Mouse (Mus musculus) erythroblast, embryonic 14.5 days (primary cell): ENCODE measurements around the gene Crebl2. TPM values are rescaled to one million over a fixed set of nuclear protein-coding genes. Genes with fewer than 3 reads are reported as not detected.

Experiments
- H3K27me3 ChIP-seq: 2 replicates; pipeline ENCODE4 v1.6.1; 2012; ENCODE audit warnings: inconsistent platforms; ENCODE audit not compliant: control insufficient read depth
- H3K36me3 ChIP-seq: 2 replicates; pipeline ENCODE4 v1.6.1; 2012; ENCODE audit warnings: mild to moderate bottlenecking, inconsistent platforms; ENCODE audit not compliant: control insufficient read depth
- H3K4me1 ChIP-seq: 2 replicates; pipeline ENCODE4 v1.6.1; 2012; ENCODE audit warnings: inconsistent platforms; ENCODE audit not compliant: control insufficient read depth
- H3K4me3 ChIP-seq: replicated peaks from 2 replicates; pipeline ENCODE3; 2012; ENCODE audit warnings: moderate library complexity, mild to moderate bottlenecking, inconsistent platforms
- H3K9me3 ChIP-seq: 2 replicates; pipeline ENCODE4 v1.6.1; 2012; ENCODE audit warnings: low read length, inconsistent platforms, mixed read lengths; ENCODE audit not compliant: control insufficient read depth
- GATA1 ChIP-seq: IDR thresholded peaks from 2 replicates; pipeline ENCODE4 v1.6.1; 2012; ENCODE audit warnings: low read length, inconsistent platforms, mixed read lengths
- TAL1 ChIP-seq: IDR thresholded peaks from 3 replicates; pipeline ENCODE4 v1.6.1; 2012; ENCODE audit warnings: low read length, inconsistent platforms, mixed read lengths
- polyA plus RNA-seq: library from polyadenylated mRNA; stranded (reverse); fragments of >175 nt; gene quantifications from 2 replicates; pipeline ENCODE4 v1.2.3, GENCODE M21; 2012

The Crebl2 gene
- polyA plus RNA-seq, 1 experiment, result 0.24 TPM

DNA sequence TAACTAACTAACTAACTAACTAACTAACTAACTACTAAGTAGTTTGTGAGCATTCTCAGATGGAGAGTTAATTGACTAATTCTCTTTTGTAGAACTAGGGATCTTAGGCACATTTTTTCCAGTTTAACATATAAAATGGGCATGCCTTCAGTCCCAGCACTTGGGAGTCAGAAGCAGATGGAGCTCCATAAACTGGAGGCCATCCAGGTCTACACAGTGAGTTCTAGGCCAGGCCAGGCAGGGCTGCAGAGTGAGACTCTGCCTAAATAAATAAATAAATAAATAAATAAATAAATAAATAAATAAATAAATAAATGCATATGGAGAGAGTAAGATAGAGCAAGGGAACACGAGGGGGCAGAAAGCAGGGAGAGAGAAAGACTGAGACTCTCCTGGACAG lies 47.9 kb downstream of the Crebl2 start:
- TF ChIP-seq GATA1, result no peak
- TF ChIP-seq TAL1, result no peak
- H3K9me3 ChIP-seq, result no peaks in the 10 kb centered on the region; the same call in 1 of the 2 replicates
- H3K36me3 ChIP-seq, result no peaks in the 10 kb centered on the region; the same call in 1 of the 2 replicates
- H3K4me1 ChIP-seq, result peaks cover 15% of the 10 kb centered on the region
- H3K4me3 ChIP-seq, result no peak overlapping the region
- no peaks in the 10 kb centered on the region for H3K27me3 ChIP-seq

- TF ChIP-seq TAL1 (no peak), GATA1 (no peak)
- Histone ChIP-seq H3K4me1 (peaks cover 15% of the 10 kb centered on the region), H3K36me3 (no peaks in the 10 kb centered on the region; the same call in 1 of the 2 replicates), H3K9me3 (no peaks in the 10 kb centered on the region; the same call in 1 of the 2 replicates), H3K27me3 (no peaks in the 10 kb centered on the region), H3K4me3 (no peak overlapping the region)
These were observed 49.6 kb downstream of the Crebl2 start for GRCm38 (mm10) chr6:134879556-134879955.

GRCm38 (mm10) chr6:134880046-134880445 lies 50.1 kb downstream of the Crebl2 start:
- no peak overlapping the region for H3K4me3 ChIP-seq
- H3K27me3 ChIP-seq, result no peaks in the 10 kb centered on the region
- TF ChIP-seq GATA1 (no peak), TAL1 (no peak)
- H3K4me1 ChIP-seq, result peaks cover 15% of the 10 kb centered on the region
- no peaks in the 10 kb centered on the region; the same call in 1 of the 2 replicates for H3K36me3 ChIP-seq
- H3K9me3 ChIP-seq, result no peaks in the 10 kb centered on the region; the same call in 1 of the 2 replicates

- TF ChIP-seq TAL1 (no peak), GATA1 (no peak)
- no peaks in the 10 kb centered on the region; the same call in 1 of the 2 replicates for H3K9me3 ChIP-seq
- H3K27me3 ChIP-seq, result peaks cover 25% of the 10 kb centered on the region
- H3K4me1 ChIP-seq, result peaks cover 15% of the 10 kb centered on the region
- H3K36me3 ChIP-seq, result no peaks in the 10 kb centered on the region
- H3K4me3 ChIP-seq, result no peak overlapping the region
These were observed 53.7 kb downstream of the Crebl2 start for GRCm38 (mm10) chr6:134883661-134884060.

DNA sequence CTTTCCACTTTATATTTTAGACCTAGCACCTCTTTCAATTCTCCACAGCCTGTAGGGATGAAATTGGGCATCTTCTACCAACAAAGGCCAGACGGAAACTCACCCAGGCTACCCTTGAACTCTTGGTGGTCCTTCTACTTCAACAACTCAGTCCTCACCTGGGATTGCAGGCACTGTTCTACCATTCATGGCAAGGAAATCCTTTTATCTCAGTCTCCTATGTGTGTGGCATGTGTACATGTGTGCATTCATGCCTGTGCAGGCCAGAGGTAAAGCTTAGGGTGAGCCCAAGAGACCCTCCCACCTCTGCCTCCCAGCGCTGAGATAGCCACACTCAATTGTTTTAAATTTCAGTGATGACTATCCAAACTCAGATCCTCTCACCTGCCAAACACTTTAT lies 55.6 kb downstream of the Crebl2 start:
- H3K9me3 ChIP-seq, result no peaks in the 10 kb centered on the region; the same call in 1 of the 2 replicates
- H3K4me1 ChIP-seq, result no peaks in the 10 kb centered on the region; the same call in 1 of the 2 replicates
- H3K27me3 ChIP-seq, result peaks cover 32% of the 10 kb centered on the region
- H3K4me3 ChIP-seq, result no peak overlapping the region
- no peak for TF ChIP-seq TAL1
- TF ChIP-seq GATA1, result no peak
- H3K36me3 ChIP-seq, result no peaks in the 10 kb centered on the region

- Histone ChIP-seq H3K4me1 (no peaks in the 10 kb centered on the region; the same call in 1 of the 2 replicates), H3K9me3 (no peaks in the 10 kb centered on the region; the same call in 1 of the 2 replicates), H3K4me3 (no peak overlapping the region), H3K27me3 (peaks cover 34% of the 10 kb centered on the region), H3K36me3 (no peaks in the 10 kb centered on the region)
- TF ChIP-seq GATA1 (no peak), TAL1 (no peak)
These were observed 56.5 kb downstream of the Crebl2 start for GRCm38 (mm10) chr6:134886475-134886874.

GRCm38 (mm10) chr6:134887008-134887407 lies 57.1 kb downstream of the Crebl2 start:
- Histone ChIP-seq H3K4me3 (no peak overlapping the region), H3K4me1 (no peaks in the 10 kb centered on the region; the same call in 1 of the 2 replicates), H3K9me3 (no peaks in the 10 kb centered on the region; the same call in 1 of the 2 replicates), H3K36me3 (no peaks in the 10 kb centered on the region), H3K27me3 (peaks cover 34% of the 10 kb centered on the region)
- TF ChIP-seq GATA1, result no peak
- no peak for TF ChIP-seq TAL1

DNA sequence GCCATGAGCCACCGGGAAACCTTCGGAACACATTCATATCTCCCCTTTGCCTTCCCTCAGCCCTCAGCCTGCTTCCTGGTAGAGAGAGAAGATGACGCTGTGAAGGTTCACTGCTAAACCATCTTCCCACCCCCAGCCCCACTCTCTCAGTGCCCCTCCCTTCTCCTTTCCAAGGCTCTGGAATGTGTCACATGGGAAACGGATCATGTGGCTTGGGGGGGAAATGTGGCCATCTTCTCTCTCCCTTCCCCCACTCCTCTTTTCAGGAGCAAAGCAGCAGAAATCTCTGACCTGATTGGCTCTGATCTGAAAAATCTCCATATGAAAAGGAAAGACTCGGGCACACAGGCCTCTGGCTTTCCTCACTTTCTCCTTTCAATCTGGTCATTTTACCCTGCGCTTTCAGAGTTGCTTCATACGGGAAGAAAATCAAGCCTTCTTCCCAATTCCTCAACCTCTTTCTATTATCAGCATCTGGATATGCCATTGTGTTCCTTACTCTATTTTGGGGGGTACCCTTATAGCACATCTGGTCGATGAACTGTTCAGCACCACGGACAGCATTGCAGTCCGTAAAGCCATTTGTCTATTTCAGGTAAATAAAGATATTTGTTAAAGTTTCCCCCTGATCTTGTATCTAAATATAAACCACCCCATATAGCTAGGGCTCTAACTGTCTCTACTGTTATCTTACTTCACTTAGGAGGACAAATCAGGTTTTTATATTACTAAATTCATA lies 57.9 kb downstream of the Crebl2 start:
- Histone ChIP-seq H3K27me3 (peaks cover 34% of the 10 kb centered on the region), H3K4me3 (no peak overlapping the region), H3K4me1 (no peaks in the 10 kb centered on the region; the same call in 1 of the 2 replicates), H3K9me3 (no peaks in the 10 kb centered on the region), H3K36me3 (no peaks in the 10 kb centered on the region)
- TF ChIP-seq TAL1 (no peak), GATA1 (no peak)

DNA sequence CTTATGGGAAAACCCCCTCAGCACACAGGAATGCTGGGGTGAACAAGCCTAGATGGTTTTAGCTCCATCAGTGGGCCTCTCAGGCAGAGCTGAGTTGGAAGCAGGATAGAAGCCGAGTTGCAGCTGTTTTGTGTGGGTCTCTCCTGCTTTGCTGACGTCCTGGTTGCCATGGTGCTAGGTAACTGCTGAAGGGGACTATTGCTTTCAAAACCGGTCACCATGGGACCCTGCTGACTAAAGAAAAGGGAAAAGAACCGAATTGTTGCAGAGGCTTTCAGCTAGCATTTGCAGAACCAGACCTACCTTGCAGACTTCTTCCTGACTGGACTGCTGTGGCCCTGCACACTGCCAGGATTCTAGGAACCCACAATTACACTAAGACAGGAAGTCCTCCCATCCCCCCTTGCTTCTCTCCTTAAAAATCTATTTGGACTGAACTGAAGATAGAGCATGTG lies 58.6 kb downstream of the Crebl2 start:
- Histone ChIP-seq H3K9me3 (no peaks in the 10 kb centered on the region), H3K4me1 (no peaks in the 10 kb centered on the region; the same call in 1 of the 2 replicates), H3K36me3 (no peaks in the 10 kb centered on the region), H3K4me3 (no peak overlapping the region), H3K27me3 (peaks cover 34% of the 10 kb centered on the region)
- TF ChIP-seq GATA1 (no peak), TAL1 (no peak)
